ENCODE assay signal across 20 mouse cellular contexts in genomic region chr8:105609355-105609754, GRCm38 (mm10). TPM values are rescaled to one million over a fixed set of nuclear protein-coding genes. Genes with fewer than 3 reads are reported as not detected.
DNase-seq lines count a peak whose midpoint lies in the region; ATAC-seq lines count a peak whose summit lies in the region.
"Had no signal": no experiment of that assay in that cellular context is flagged by ENCODE, and none has a peak within 500 bp of the region (broad histone marks: within the 10 kb centered on the region; RNA-seq: fewer than 3 reads in every experiment).

No protein-coding gene starts in this region.

- H3K27me3 ChIP-seq in heart, embryonic 15.5 days = no peaks in the 10 kb centered on the region
- H3K27me3 ChIP-seq in heart, embryonic 10.5 days (ENCODE audit: insufficient read depth, poor library complexity, severe bottlenecking) = peaks cover 14% of the 10 kb centered on the region
- peaks cover 23% of the 10 kb centered on the region; the same call in 1 of the 2 replicates for H3K27me3 ChIP-seq in liver, embryonic 12.5 days (replicated peaks)

- H3K4me2 ChIP-seq in heart, embryonic 15.5 days = no peak overlapping the region
- peak overlapping the region; percentile 56 for H3K4me2 ChIP-seq in liver, embryonic 12.5 days
- H3K4me2 ChIP-seq: hindbrain, embryonic 14.5 days; midbrain, embryonic 12.5 days had no signal

- no peaks in the 10 kb centered on the region for H3K9me3 ChIP-seq in heart, embryonic 15.5 days (replicated peaks)
- no peaks in the 10 kb centered on the region for H3K9me3 ChIP-seq in heart, embryonic 10.5 days
- no peaks in the 10 kb centered on the region for H3K9me3 ChIP-seq in liver, embryonic 12.5 days (replicated peaks)
- H3K9me3 ChIP-seq: midbrain, embryonic 12.5 days had no signal

- 0 out of 2 replicates have a peak overlapping the region, but pooled peaks have one; percentile 10 for H3K27ac ChIP-seq in heart, embryonic 15.5 days
- no peak overlapping the region for H3K27ac ChIP-seq in heart, embryonic 10.5 days
- H3K27ac ChIP-seq in liver, embryonic 12.5 days = peak overlapping the region; percentile 83
- H3K27ac ChIP-seq: hindbrain, embryonic 14.5 days; midbrain, embryonic 12.5 days had no signal

- no peak for DNase-seq in heart, embryonic 10.5 days (ENCODE audit: low spot score)
- DNase-seq in thymus, postnatal 4 days = peak; percentile 10
- DNase-seq in thymus, postnatal 10 days (ENCODE audit: low spot score in 2 of 2) = no peak
- DNase-seq in natural killer cell, adult 2 months (ENCODE audit: low spot score in 2 of 2) = peak; percentile 31 to 61
- no peak for DNase-seq in right cerebral cortex, postnatal 36 days (ENCODE audit: low spot score in 2 of 2)
- no peak for DNase-seq in layer of hippocampus, adult 9-11 months
- DNase-seq: adrenal gland, postnatal 25 days; cerebellum, postnatal 10 days; kidney, adult 18-20 months; kidney, postnatal 25 days; left cerebral cortex, postnatal 4 days; lung, adult 2 months; right cerebral cortex, postnatal 14 days; thymus, adult 18-20 months had no signal

- H3K4me3 ChIP-seq in heart, embryonic 15.5 days = no peak overlapping the region
- H3K4me3 ChIP-seq in heart, embryonic 10.5 days = no peak overlapping the region
- 0 out of 2 replicates have a peak overlapping the region, but pooled peaks have one; percentile 5 for H3K4me3 ChIP-seq in liver, embryonic 12.5 days
- H3K4me3 ChIP-seq: erythroblast, embryonic 14.5 days; midbrain, embryonic 12.5 days had no signal

- H3K4me1 ChIP-seq in heart, embryonic 15.5 days (replicated peaks) = peaks cover 53% of the 10 kb centered on the region
- H3K4me1 ChIP-seq in heart, embryonic 10.5 days = peaks cover 60% of the 10 kb centered on the region
- peaks cover 98% of the 10 kb centered on the region for H3K4me1 ChIP-seq in liver, embryonic 12.5 days

- 53% methylated on average over 2 of the region's 2 CpGs for WGBS in heart, embryonic 15.5 days
- 40% methylated on average over 2 of the region's 2 CpGs for WGBS in heart, embryonic 10.5 days
- WGBS in liver, embryonic 12.5 days (ENCODE audit: insufficient replicate concordance) = 3% methylated on average over 2 of the region's 2 CpGs

- no peak for ATAC-seq in heart, embryonic 15.5 days (replicated peaks; ENCODE audit: insufficient number of reproducible peaks, insufficient read depth, low FRiP score, low read depth)
- peak; percentile 70 for ATAC-seq in liver, embryonic 12.5 days
- ATAC-seq: forebrain, embryonic 16.5 days had no signal

- H3K36me3 ChIP-seq in heart, embryonic 15.5 days = no peaks in the 10 kb centered on the region
- H3K36me3 ChIP-seq in heart, embryonic 10.5 days = no peaks in the 10 kb centered on the region
- H3K36me3 ChIP-seq in liver, embryonic 12.5 days = peaks cover 4% of the 10 kb centered on the region; the same call in 1 of the 2 replicates
- H3K36me3 ChIP-seq: midbrain, embryonic 12.5 days had no signal

- H3K9ac ChIP-seq in heart, embryonic 15.5 days = no peak overlapping the region
- H3K9ac ChIP-seq in liver, embryonic 12.5 days = no peak overlapping the region
- H3K9ac ChIP-seq: hindbrain, embryonic 14.5 days; midbrain, embryonic 12.5 days had no signal

RNA-seq across cellular contexts. Expression of gene Ripor1, which starts 4.3 kb away (rescaled TPM):
- 27.9 and 36.5 TPM in 2 replicates for polyA plus RNA-seq in heart, embryonic 15.5 days (2015; fragmentation: Nextera tagmentation; extraction: Ambion mirVana)
- polyA plus RNA-seq in heart, embryonic 10.5 days (2016; fragmentation: Nextera tagmentation; extraction: Ambion mirVana) = 34.8 and 37.3 TPM in 2 replicates
- 14.1 and 14.5 TPM in 2 replicates for polyA plus RNA-seq in liver, embryonic 12.5 days (2016; fragmentation: Nextera tagmentation; extraction: Ambion mirVana)

RNA-seq across cellular contexts. Expression of gene Ctcf, which starts 27.0 kb away (rescaled TPM):
- polyA plus RNA-seq in heart, embryonic 15.5 days (2015; fragmentation: Nextera tagmentation; extraction: Ambion mirVana) = 64.5 and 77.1 TPM in 2 replicates
- 70.3 and 103 TPM in 2 replicates for polyA plus RNA-seq in heart, embryonic 10.5 days (2016; fragmentation: Nextera tagmentation; extraction: Ambion mirVana)
- 89.0 and 93.5 TPM in 2 replicates for polyA plus RNA-seq in liver, embryonic 12.5 days (2016; fragmentation: Nextera tagmentation; extraction: Ambion mirVana)

RNA-seq across cellular contexts. Expression of gene Agrp, which starts 27.8 kb away (rescaled TPM):
- polyA plus RNA-seq in heart, embryonic 15.5 days (2015; fragmentation: Nextera tagmentation; extraction: Ambion mirVana) = 0.24 and 0.29 TPM in 2 replicates
- 0.31 and 0.35 TPM in 2 replicates for polyA plus RNA-seq in heart, embryonic 10.5 days (2016; fragmentation: Nextera tagmentation; extraction: Ambion mirVana)
- polyA plus RNA-seq in liver, embryonic 12.5 days (2016; fragmentation: Nextera tagmentation; extraction: Ambion mirVana) = 0.22 TPM in 1 of 2 replicates, not detected in the other
- polyA plus RNA-seq: erythroblast, embryonic 14.5 days had no signal

RNA-seq across cellular contexts. Expression of gene Atp6v0d1, which starts 43.5 kb away (rescaled TPM):
- 50.0 and 63.3 TPM in 2 replicates for polyA plus RNA-seq in heart, embryonic 15.5 days (2015; fragmentation: Nextera tagmentation; extraction: Ambion mirVana)
- 69.7 and 70.6 TPM in 2 replicates for polyA plus RNA-seq in heart, embryonic 10.5 days (2016; fragmentation: Nextera tagmentation; extraction: Ambion mirVana)
- polyA plus RNA-seq in liver, embryonic 12.5 days (2016; fragmentation: Nextera tagmentation; extraction: Ambion mirVana) = 47.2 and 51.0 TPM in 2 replicates

Comparison
In these comparisons a context has a peak if more than half of its experiments do, and no peak if none do; other contexts are left out.
1. DNase-seq: peak in thymus, postnatal 4 days (single experiment) and natural killer cell, adult 2 months (2 of 2); none in heart, embryonic 10.5 days (single experiment), thymus, postnatal 10 days (0 of 2), right cerebral cortex, postnatal 36 days (0 of 2) and layer of hippocampus, adult 9-11 months (single experiment).